Mouse (Mus musculus) adrenal gland, adult 8-10 months (tissue): Measurements from ENCODE around the gene Zfp954. TPM values are rescaled to one million over a fixed set of nuclear protein-coding genes. Genes with fewer than 3 reads are reported as not detected.
"Not testable (repeated sequence)": the region's sequence is repeated elsewhere in the genome, so short reads cannot be mapped to it uniquely, and the experiment has no call there.

Experiments
- DNase-seq: peaks from one replicate; pipeline ENCODE4 v3.0.0; 2022
- total RNA-seq, 4 experiments: library from RNA; stranded (reverse); gene quantifications; 2 replicates each; pipeline ENCODE4 v1.2.4; 2022

Zfp954 gene
- 10 to 100 TPM; 12.6 to 15.3 (median 13.7) TPM for total RNA-seq

DNA sequence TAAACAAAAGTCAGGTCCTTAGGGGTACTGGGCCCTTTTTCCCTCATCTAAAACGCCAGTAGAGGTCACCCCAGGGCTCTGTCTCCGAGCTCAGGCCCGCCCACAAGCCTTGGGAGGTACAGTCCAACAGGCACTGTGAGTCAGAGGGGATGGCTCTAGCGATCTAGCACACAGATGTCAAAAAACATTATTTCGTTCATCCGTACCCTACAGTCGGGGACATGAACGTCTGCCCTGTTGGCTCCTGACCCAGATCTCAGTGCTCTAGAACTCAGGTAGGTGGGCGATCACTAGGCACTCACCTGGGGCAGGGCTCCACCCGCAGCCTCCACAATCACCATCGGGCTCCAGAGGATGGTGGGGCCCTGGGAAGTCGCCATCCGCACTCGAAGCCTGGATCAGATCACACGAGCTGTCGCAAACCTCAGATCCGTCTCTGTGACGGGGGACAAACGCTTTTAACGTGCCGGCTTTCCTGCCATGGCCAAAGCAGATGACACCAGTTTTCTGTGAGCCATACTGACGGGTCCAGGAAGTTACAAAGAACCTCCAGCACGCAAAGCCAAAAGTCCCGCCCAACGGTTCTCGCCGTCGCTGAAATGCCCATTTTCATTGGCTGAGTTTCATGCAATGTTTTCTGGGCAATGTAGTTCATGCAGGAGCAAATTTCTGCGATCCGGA lies at the start of gene Zfp954:
Gene Zfp954 (minus strand): TSS at position 568 of the 681 bp plus-strand sequence.
- DNase-seq: peak; percentile 86

DNA sequence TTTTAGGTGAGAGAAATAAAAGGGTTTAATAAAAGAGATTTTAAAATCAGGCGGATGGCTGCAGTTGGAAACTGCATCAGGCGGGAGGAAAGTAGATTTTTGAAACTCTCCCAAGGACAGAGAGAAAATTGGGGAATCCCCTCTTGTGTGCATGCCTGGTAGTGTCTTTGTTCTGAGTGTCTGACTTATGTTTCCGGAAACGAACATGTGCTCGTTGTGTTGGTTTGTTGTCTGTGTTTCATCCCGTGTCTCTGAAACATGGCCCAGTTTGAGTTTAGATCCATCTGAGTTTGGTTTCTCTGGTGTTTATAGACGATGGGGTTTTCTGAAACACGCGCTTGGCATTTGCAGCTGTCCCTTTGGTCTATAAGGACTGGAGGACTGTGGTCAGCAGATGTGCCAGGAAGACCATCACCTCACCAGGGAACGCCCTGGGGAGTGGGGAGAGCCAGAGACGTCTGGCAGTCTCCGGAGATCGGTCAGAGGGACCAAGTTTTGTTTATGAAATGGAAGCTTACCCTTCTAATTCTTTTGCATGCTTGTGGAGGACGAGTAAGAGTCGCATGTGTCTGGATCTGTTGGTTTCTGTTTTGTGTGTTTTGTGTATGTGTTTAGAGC lies 24.8 kb upstream of the Zfp954 start:
- DNase-seq: no peak

DNA sequence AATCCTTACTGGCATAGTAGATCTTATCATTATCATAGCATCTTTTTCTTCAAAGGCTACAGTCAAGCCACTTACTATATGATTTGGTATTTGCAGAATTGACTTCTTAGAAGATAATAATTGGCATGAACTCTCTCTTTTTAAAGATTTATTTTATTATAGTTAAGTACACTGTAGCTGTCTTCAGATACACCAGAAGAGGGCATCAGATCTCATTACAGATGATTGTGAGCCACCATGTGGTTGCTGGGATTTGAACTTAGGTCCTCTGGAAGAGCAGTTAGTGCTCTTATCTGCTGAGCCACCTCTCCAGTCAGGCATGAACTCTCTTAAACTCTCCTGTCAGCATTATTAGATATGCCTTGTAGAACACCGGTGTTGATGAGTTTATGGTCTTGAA lies 22.9 kb upstream of the Zfp954 start:
- no peak for DNase-seq

DNA sequence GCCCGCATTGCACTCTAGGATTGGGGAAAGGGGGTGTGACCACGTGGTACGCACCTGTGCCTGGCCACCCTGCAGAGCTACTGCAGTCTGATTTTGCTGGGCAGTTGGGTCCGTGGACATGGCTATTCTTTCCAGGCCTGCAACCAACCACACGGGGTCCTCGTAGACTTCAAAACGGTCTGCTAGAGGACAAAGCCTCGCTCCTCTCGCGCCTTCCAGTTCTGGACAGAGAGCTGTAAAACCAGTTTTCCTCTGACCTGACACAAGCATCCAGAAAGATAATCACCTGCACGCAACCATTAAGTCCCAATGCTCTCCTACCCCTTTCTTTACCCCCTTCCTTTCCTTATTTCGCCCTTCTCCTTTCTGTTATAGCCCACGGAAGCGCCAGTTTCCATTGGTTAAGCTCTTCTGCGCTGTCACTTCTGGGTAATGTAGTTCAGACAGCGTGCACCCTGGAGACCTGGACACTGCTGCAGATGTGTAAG lies 15.1 kb upstream of the Zfp954 start, which contains the start of gene Zfp773:
Gene Zfp773 (minus strand): TSS at position 377 of the 488 bp plus-strand sequence.
- DNase-seq: peak; percentile 39

DNA sequence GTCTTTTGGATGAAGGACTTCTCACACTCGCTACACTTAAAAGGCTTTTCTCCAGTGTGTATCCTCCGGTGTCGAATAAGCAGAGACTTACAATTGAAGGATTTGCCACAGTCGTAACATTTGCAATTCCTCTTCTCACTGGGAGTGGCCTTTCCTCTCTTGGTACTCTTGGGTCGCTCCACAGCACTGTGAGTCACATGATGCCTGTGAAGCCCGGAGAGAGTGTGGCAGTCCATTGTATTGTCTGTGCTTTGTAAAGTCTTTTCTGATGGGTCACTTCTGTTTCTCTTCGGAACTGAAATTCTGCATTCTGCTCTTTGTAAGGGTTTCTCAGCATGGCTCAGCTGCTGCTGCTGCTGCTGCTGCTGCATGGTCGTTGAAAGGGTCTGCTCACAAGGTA lies 11.5 kb upstream of the Zfp954 start:
- DNase-seq: no peak

DNA sequence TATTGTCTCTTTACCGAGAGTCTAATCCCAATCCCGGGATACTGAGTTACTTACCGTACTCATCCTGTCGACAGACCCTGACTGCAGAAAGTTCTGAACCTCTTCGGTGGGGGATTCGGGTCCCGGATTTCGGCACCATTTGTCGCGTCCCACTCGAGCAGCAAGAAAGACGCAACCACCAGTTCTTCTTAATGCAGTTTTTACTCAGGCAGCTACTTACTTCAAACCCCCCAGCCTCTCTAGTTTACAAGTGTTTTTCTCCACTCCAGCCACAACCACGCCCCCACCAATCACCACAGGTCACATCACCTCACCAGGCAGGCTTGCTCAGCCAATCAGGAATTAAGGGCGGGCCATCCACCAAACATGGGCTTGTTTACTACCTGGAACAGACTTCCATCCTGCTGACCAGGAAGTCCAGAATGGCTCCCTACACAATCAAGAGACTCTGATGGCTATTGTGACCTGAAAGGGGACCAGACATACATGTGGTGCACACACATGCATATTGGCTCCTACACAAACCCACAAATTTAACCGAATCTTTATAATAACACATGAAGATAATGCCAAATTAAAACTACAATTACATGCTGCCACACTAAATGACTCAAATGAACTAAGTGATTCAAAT lies 9.3 kb upstream of the Zfp954 start:
- DNase-seq: not testable (repeated sequence)

DNA sequence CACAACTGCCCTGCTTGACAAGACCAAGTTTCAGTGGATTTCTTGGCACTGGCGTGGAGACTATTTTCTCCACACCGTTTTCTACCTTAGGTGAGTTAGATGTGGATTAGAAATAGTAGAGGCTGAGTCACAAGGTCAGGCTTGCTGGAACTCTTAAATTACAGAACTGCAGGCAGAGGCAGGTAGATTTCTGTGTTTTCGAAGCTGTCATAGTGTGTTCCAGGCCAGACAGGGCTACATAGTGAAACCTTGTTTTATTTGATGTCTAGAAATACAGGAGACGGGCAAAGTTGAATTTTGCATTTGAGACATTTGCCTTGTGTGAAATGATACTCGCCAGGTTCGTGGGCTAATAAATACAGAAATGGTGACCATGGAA lies 303 bp upstream of the Zfp954 start:
- no peak for DNase-seq

DNA sequence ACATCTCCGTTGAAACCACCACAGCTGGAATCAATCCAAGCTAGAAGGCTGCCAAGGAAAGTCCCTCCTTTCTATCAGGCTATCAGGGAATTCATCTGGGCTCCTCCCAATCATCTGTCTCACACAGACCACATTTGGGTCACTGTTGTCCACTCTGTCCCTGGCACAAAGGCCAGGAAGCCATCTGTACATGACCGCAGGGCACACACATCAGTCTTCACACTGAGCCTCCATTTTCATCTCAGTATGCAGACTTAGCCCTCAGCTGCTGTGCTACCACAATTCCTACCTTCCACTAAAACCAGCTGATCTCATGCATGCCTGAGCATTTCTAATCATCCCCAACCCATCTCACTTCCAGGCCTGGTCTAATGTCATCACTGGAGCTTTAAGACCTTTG lies 2.8 kb downstream of the Zfp954 start:
- DNase-seq: no peak

DNA sequence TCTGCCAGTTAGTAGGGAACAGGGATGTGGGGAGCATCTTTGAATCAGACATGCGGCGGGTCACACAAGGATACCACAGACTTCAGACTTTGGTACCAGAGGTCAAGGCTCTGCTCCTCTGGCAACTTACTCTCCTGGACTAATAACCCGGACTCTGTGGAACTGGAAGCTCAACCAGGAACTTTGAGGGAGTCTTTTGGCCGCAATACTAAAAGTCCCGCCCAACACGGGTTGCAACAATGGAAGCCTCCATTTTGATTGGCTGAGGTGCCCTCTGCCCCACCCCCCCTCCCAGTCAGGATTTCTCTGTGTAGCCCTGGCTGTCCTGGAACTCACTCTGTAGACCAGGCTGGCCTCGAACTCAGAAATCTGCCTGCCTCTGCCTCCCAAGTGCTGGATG lies 12.8 kb downstream of the Zfp954 start:
- no peak for DNase-seq

Other genes starting within 250 kb of the Zfp954 start
- gene Aurkc, start 126.2 kb downstream of the Zfp954 start, total RNA-seq: not detected
- 1 to 10 TPM in 3 of 4 experiments, under 1 TPM in 1; 0.98 to 1.2 (median 1.0) TPM for gene Zfp773, start 15.3 kb upstream of the Zfp954 start, total RNA-seq
- 1 to 10 TPM; 2.6 to 4.2 (median 3.3) TPM for gene Zfp418, start 49.8 kb upstream of the Zfp954 start, total RNA-seq
- gene Zfp772, start 88.5 kb upstream of the Zfp954 start, total RNA-seq: 1 to 10 TPM; 4.1 to 7.7 (median 6.5) TPM
- gene Vmn2r29, start 125.8 kb upstream of the Zfp954 start, total RNA-seq: 1 to 10 TPM; 1.0 to 1.7 (median 1.4) TPM
- gene Gm45844, start 156.8 kb upstream of the Zfp954 start, total RNA-seq: 1 to 10 TPM; 4.1 to 7.9 (median 5.3) TPM
- 10 to 100 TPM; 62.5 to 81.8 (median 73.6) TPM for gene Clcn4, start 179.4 kb upstream of the Zfp954 start, total RNA-seq
- gene Vmn2r30, start 216.1 kb upstream of the Zfp954 start, total RNA-seq: under 1 TPM; 0.22 to 0.31 (median 0.26) TPM